Mouse (Mus musculus) G1E (cell line): ENCODE measurements at regions not wholly inside any gene's neighbourhood (a gene's known extent, or its start where the extent isn't known, plus 50 kb on each side); places are given as distances from the start of the nearest gene placed in this dataset.

Experiments used
- ATAC-seq: 2 replicates; pipeline ENCODE4 v1.8.0; 2016; ENCODE audit warnings: mild to moderate bottlenecking; ENCODE audit not compliant: insufficient number of reproducible peaks, poor library complexity, low FRiP score, severe bottlenecking; ENCODE audit errors: extremely low read depth
- DNase-seq: peaks from one replicate; pipeline ENCODE4 v3.0.0; 2012; ENCODE audit warnings: low spot score
- H3K27me3 ChIP-seq: 2 replicates; pipeline ENCODE4 v1.6.1; 2012; ENCODE audit warnings: mild to moderate bottlenecking, low read length, inconsistent platforms; ENCODE audit not compliant: insufficient read depth
- H3K36me3 ChIP-seq: replicated peaks from 2 replicates; pipeline ENCODE3; 2012; ENCODE audit warnings: mild to moderate bottlenecking, inconsistent platforms
- H3K4me1 ChIP-seq: 2 replicates; pipeline ENCODE4 v1.6.1; 2012; ENCODE audit warnings: low read depth, low read length, inconsistent platforms, mixed read lengths; ENCODE audit not compliant: insufficient read depth
- H3K4me3 ChIP-seq: 2 replicates; pipeline ENCODE4 v1.5.1; 2012; ENCODE audit warnings: low read depth, mild to moderate bottlenecking, inconsistent platforms, low read length, moderate library complexity, mixed read lengths
- H3K9me3 ChIP-seq: replicated peaks from 2 replicates; pipeline ENCODE4 v1.6.1; 2012; ENCODE audit warnings: inconsistent platforms
- CTCF ChIP-seq: IDR thresholded peaks from 2 replicates; pipeline ENCODE4 v1.5.1; 2012; ENCODE audit warnings: low read depth, low read length, inconsistent platforms, mixed read lengths
- GATA1 ChIP-seq: IDR thresholded peaks from 2 replicates; pipeline ENCODE4 v1.6.1; 2012; ENCODE audit warnings: borderline replicate concordance, low read length, inconsistent platforms, mixed read lengths
- GATA2 ChIP-seq: IDR thresholded peaks from 2 replicates; pipeline ENCODE4 v1.6.1; 2012; ENCODE audit warnings: low read depth, low read length, inconsistent platforms, borderline replicate concordance
- POLR2AphosphoS5 ChIP-seq: IDR thresholded peaks from 2 replicates; pipeline ENCODE4 v1.6.1; 2012; ENCODE audit warnings: low read depth, low read length, inconsistent platforms; ENCODE audit not compliant: insufficient replicate concordance
- TAL1 ChIP-seq: conservative IDR thresholded peaks from 2 replicates; pipeline ENCODE4 v1.6.1; 2012; ENCODE audit warnings: low read depth, low read length, inconsistent platforms, mixed read lengths

DNA sequence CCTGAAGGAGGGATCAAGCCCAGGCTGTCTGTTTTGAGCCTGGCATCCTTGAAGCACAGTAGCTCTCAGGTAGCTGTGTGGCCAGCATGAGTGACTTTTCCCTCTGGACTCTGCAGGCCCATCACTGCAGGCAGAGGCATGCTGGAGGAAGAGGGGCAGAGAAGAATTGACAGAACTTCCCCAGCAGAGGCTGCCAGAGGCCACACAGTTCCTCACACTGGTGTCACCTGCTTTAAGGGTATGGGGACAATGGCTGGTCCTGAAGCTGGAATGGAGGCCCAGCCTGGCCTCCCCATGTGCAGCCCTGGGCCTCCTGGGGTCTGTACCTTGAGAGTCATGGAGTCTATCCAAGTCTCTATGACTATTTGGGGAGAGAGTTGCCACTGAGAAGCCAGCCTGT is 179.9 kb downstream of the Bcl11a start:
- Histone ChIP-seq H3K36me3 (no peaks in the 10 kb centered on the region), H3K9me3 (no peaks in the 10 kb centered on the region), H3K4me1 (no peaks in the 10 kb centered on the region), H3K27me3 (peaks cover 54% of the 10 kb centered on the region), H3K4me3 (no peak overlapping the region)
- TF ChIP-seq POLR2AphosphoS5 (no peak), GATA1 (no peak), GATA2 (no peak), TAL1 (no peak), CTCF (no peak)
- no peak for DNase-seq
- ATAC-seq, result no peak

DNA sequence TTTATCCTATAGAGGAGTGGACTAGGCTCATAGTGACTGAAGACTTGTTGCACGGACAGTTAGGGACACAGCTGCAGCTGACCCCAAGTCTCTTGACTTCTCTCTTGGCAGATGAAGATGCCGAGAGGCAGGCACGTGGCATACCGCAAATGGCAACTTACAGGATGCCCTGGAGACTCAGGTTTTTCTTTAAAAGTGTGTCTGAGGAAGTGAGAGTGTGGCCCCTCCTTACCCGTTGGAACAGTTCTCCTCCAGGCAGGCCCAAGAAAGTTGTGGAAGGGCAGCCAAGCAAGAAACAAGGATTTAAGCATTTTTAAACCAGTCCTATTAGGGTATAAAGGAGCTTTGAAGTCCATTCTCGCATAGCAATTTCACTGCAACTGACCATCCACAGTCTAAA is 180.5 kb downstream of the Bcl11a start:
- ATAC-seq (no peak), DNase-seq (no peak)
- H3K9me3 ChIP-seq, result no peaks in the 10 kb centered on the region
- no peak overlapping the region for H3K4me3 ChIP-seq
- TF ChIP-seq POLR2AphosphoS5 (no peak), GATA1 (no peak), TAL1 (no peak), GATA2 (no peak), CTCF (no peak)
- peaks cover 51% of the 10 kb centered on the region for H3K27me3 ChIP-seq
- no peaks in the 10 kb centered on the region for H3K4me1 ChIP-seq
- H3K36me3 ChIP-seq, result no peaks in the 10 kb centered on the region

DNA sequence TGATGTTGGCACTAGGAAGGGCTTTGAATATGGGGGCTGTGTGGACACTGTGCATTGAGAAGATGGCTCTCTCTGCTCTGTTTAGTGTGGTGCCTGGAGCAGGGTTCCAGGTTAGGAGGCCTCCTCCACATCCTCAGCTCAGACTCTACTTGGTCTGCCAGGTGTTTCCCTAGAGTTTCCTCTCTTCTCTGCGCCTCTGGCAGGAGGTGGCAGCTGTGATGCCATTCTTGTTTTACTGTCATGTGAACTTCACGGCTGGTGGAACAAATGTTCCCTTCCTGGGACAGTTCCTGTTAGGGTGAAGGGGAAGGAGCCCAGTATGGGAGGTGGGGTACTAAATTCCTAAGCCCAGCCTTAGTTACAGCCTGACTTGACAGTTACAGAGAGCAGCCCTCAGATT is 181.8 kb downstream of the Bcl11a start:
- TF ChIP-seq TAL1 (no peak), GATA2 (no peak), POLR2AphosphoS5 (no peak), GATA1 (no peak), CTCF (no peak)
- no peak for ATAC-seq
- H3K4me3 ChIP-seq, result no peak overlapping the region

DNA sequence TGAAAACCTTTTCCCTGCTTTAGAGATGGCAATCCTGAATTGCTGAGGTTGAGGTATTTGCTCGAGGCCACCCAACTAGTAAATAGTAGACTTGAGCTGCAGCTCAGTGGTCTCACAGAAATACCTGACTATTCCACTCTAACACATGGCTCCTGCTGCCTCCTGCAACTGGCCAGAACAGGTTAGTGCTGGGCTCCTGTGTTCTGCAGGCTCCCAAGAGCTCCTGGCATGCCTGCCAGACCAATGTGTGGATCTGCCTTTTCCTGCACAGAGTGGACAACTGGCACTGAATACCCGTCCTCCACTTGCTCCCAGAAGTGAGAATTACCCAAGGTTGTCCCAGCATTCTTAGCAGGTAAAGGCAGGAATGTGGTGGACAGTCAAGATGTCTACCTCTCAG is 191.2 kb downstream of the Bcl11a start:
- no peaks in the 10 kb centered on the region for H3K36me3 ChIP-seq
- no peak for ATAC-seq
- TF ChIP-seq CTCF (no peak), TAL1 (no peak), GATA1 (no peak), GATA2 (no peak), POLR2AphosphoS5 (no peak)
- no peak for DNase-seq
- no peak overlapping the region for H3K4me3 ChIP-seq
- H3K27me3 ChIP-seq, result peaks cover 55% of the 10 kb centered on the region
- no peaks in the 10 kb centered on the region for H3K4me1 ChIP-seq
- no peaks in the 10 kb centered on the region for H3K9me3 ChIP-seq

More for the DNA sequence above, 181.8 kb downstream of the Bcl11a start:
- Histone ChIP-seq H3K27me3 (peaks cover 48% of the 10 kb centered on the region), H3K9me3 (no peaks in the 10 kb centered on the region), H3K4me1 (no peaks in the 10 kb centered on the region), H3K36me3 (no peaks in the 10 kb centered on the region)
- no peak for DNase-seq

GRCm38 (mm10) chr11:24281628-24282027 is 203.8 kb downstream of the Bcl11a start:
- TF ChIP-seq GATA2 (no peak), POLR2AphosphoS5 (no peak), TAL1 (no peak), CTCF (no peak), GATA1 (no peak)
- Histone ChIP-seq H3K9me3 (no peaks in the 10 kb centered on the region), H3K36me3 (no peaks in the 10 kb centered on the region), H3K4me3 (no peak overlapping the region), H3K4me1 (no peaks in the 10 kb centered on the region; the same call in 1 of the 2 replicates), H3K27me3 (peaks cover 48% of the 10 kb centered on the region)
- DNase-seq (no peak), ATAC-seq (no peak)

DNA sequence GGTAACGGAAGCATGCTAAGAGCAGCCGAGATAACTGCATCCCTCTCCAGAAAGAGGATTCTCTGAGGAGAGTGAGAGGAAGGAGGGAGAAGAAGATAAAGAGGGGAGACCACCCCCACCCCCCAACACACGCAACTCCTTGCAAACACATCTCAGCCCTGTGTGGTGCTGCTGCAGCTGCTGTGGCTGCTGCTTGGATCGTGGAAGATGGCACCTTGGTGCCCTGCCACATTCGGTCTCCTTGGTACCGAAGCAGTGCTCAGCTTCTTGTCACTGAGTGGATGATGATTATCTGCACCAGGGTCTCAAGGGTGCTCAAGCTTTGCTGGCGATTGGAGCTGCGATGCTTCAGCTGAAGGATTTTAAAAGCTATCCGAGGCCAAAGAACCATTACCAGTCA is 204.7 kb downstream of the Bcl11a start:
- DNase-seq (no peak), ATAC-seq (no peak)
- H3K36me3 ChIP-seq, result no peaks in the 10 kb centered on the region
- no peak overlapping the region for H3K4me3 ChIP-seq
- H3K9me3 ChIP-seq, result no peaks in the 10 kb centered on the region
- TF ChIP-seq GATA2 (no peak), POLR2AphosphoS5 (no peak), GATA1 (no peak), CTCF (no peak), TAL1 (no peak)
- H3K27me3 ChIP-seq, result peaks cover 55% of the 10 kb centered on the region
- no peaks in the 10 kb centered on the region; the same call in 1 of the 2 replicates for H3K4me1 ChIP-seq
